In genomic region chr3:144611626-144612271, GRCm38 (mm10) we compare ENCODE assay signal across 10 mouse cellular contexts. TPM values are rescaled to one million over a fixed set of nuclear protein-coding genes. Genes with fewer than 3 reads are reported as not detected.
DNase-seq lines count a peak whose midpoint lies in the region; ATAC-seq lines count a peak whose summit lies in the region.
"Had no signal": no experiment of that assay in that cellular context is flagged by ENCODE, and none has a peak within 500 bp of the region (broad histone marks: within the 10 kb centered on the region; RNA-seq: fewer than 3 reads in every experiment).

No protein-coding gene starts in this region.

- no peaks in the 10 kb centered on the region for H3K36me3 ChIP-seq in hindbrain, embryonic 15.5 days
- no peaks in the 10 kb centered on the region for H3K36me3 ChIP-seq in hindbrain, embryonic 13.5 days

- 48% methylated on average over 8 of the region's 8 CpGs for WGBS in hindbrain, embryonic 15.5 days
- WGBS in hindbrain, embryonic 13.5 days = 55% methylated on average over 8 of the region's 8 CpGs

- H3K4me2 ChIP-seq in hindbrain, embryonic 15.5 days = no peak overlapping the region
- no peak overlapping the region for H3K4me2 ChIP-seq in hindbrain, embryonic 13.5 days

- peaks cover 11% of the 10 kb centered on the region for H3K4me1 ChIP-seq in hindbrain, embryonic 15.5 days (replicated peaks)
- H3K4me1 ChIP-seq in hindbrain, embryonic 13.5 days (replicated peaks) = peaks cover 19% of the 10 kb centered on the region

- no peak overlapping the region for H3K9ac ChIP-seq in hindbrain, embryonic 15.5 days
- no peak overlapping the region for H3K9ac ChIP-seq in hindbrain, embryonic 13.5 days

- H3K27me3 ChIP-seq in hindbrain, embryonic 15.5 days = no peaks in the 10 kb centered on the region
- H3K27me3 ChIP-seq in hindbrain, embryonic 13.5 days = no peaks in the 10 kb centered on the region
- H3K27me3 ChIP-seq: CH12.LX had no signal

- peak; percentile 24; the same call in 1 of the 2 replicates for ATAC-seq in hindbrain, embryonic 15.5 days (ENCODE audit: low FRiP score, low read depth)
- ATAC-seq in hindbrain, embryonic 13.5 days (ENCODE audit: low FRiP score) = no peak

- H3K4me3 ChIP-seq in hindbrain, embryonic 15.5 days = no peak overlapping the region
- no peak overlapping the region for H3K4me3 ChIP-seq in hindbrain, embryonic 13.5 days

- DNase-seq in adipocyte (ENCODE audit: low spot score) = peak; percentile 46
- peak; percentile 24 for DNase-seq in heart, adult 8-10 months (ENCODE audit: low spot score)
- peak; percentile 26 for DNase-seq in lung, postnatal 36 days
- DNase-seq in cerebellum, postnatal 10 days = no peak
- no peak for DNase-seq in natural killer cell, adult 2 months (ENCODE audit: low spot score in 2 of 2)
- no peak for DNase-seq in cerebellum, adult 11-12 months
- DNase-seq: adrenal gland, postnatal 25 days had no signal

- no peak overlapping the region for H3K27ac ChIP-seq in hindbrain, embryonic 15.5 days (replicated peaks)
- H3K27ac ChIP-seq in hindbrain, embryonic 13.5 days = no peak overlapping the region

- no peaks in the 10 kb centered on the region for H3K9me3 ChIP-seq in hindbrain, embryonic 15.5 days
- no peaks in the 10 kb centered on the region for H3K9me3 ChIP-seq in hindbrain, embryonic 13.5 days

RNA-seq across cellular contexts. Expression of gene Selenof, which starts 41.6 kb away (rescaled TPM):
- 541 and 556 TPM in 2 replicates for polyA plus RNA-seq in hindbrain, embryonic 15.5 days (2015; fragmentation: Nextera tagmentation; extraction: Ambion mirVana)
- polyA plus RNA-seq in hindbrain, embryonic 13.5 days (2015; fragmentation: Nextera tagmentation; extraction: Ambion mirVana) = 552 and 565 TPM in 2 replicates
- 100 to 1,000 TPM; 133 to 136 (median 134) TPM for total RNA-seq in heart, adult 8-10 months (2022)

RNA-seq across cellular contexts. Expression of gene Hs2st1, which starts 41.8 kb away (rescaled TPM):
- polyA plus RNA-seq in hindbrain, embryonic 15.5 days (2015; fragmentation: Nextera tagmentation; extraction: Ambion mirVana) = 14.4 and 14.6 TPM in 2 replicates
- polyA plus RNA-seq in hindbrain, embryonic 13.5 days (2015; fragmentation: Nextera tagmentation; extraction: Ambion mirVana) = 12.4 and 13.7 TPM in 2 replicates
- 1 to 10 TPM; 6.7 to 9.6 (median 7.6) TPM for total RNA-seq in heart, adult 8-10 months (2022)

Comparison
In these comparisons a context has a peak if more than half of its experiments do, and no peak if none do; other contexts are left out.
1. DNase-seq: peak in adipocyte (single experiment), heart, adult 8-10 months (single experiment) and lung, postnatal 36 days (single experiment); none in cerebellum, postnatal 10 days (0 of 2), natural killer cell, adult 2 months (0 of 2) and cerebellum, adult 11-12 months (single experiment).